Mouse (Mus musculus): ENCODE results near the gene Rsf1.

Gene Rsf1

GRCm38 (mm10) chr7:97579067-97579975 lies at the start of gene Rsf1, which contains the start of gene Aamdc:
Gene Rsf1, plus strand, starts transcription at chr7:97579889.
Gene Aamdc, minus strand, starts transcription at chr7:97579497.
- peak; percentile 98 for DNase-seq

GRCm38 (mm10) chr7:97535531-97535930 lies 44.2 kb upstream of the Rsf1 start:
- no peak for DNase-seq

- no peak for DNase-seq
Measured at GRCm38 (mm10) chr7:97536571-97536970, 43.1 kb upstream of the Rsf1 start.

GRCm38 (mm10) chr7:97546462-97546861 lies 33.2 kb upstream of the Rsf1 start:
- DNase-seq = no peak

- no peak for DNase-seq
Measured at GRCm38 (mm10) chr7:97549301-97549700, 30.4 kb upstream of the Rsf1 start.

GRCm38 (mm10) chr7:97550673-97551072 lies 29.0 kb upstream of the Rsf1 start:
- no peak for DNase-seq

GRCm38 (mm10) chr7:97563576-97563975 lies 16.1 kb upstream of the Rsf1 start:
- no peak for DNase-seq

GRCm38 (mm10) chr7:97569372-97569771 lies 10.3 kb upstream of the Rsf1 start:
- DNase-seq = no peak

- DNase-seq = peak; percentile 17 to 39
Measured at GRCm38 (mm10) chr7:97570389-97570788, 9.3 kb upstream of the Rsf1 start.

- DNase-seq = peak; percentile 42 to 62
Measured at GRCm38 (mm10) chr7:97578361-97579066, 1.2 kb upstream of the Rsf1 start.

- DNase-seq = peak; percentile 32 to 69
Measured at GRCm38 (mm10) chr7:97579976-97580842, 520 bp downstream of the Rsf1 start.

GRCm38 (mm10) chr7:97580843-97581214 lies 1.1 kb downstream of the Rsf1 start:
- DNase-seq = peak; percentile 89 to 91

GRCm38 (mm10) chr7:97588506-97588905 lies 8.8 kb downstream of the Rsf1 start:
- DNase-seq = no peak

GRCm38 (mm10) chr7:97590488-97590887 lies 10.8 kb downstream of the Rsf1 start:
- DNase-seq = no peak

- DNase-seq = no peak
Measured at GRCm38 (mm10) chr7:97591336-97591735, 11.6 kb downstream of the Rsf1 start.

- DNase-seq = no peak
Measured at GRCm38 (mm10) chr7:97592396-97592795, 12.7 kb downstream of the Rsf1 start.

GRCm38 (mm10) chr7:97593535-97593934 lies 13.8 kb downstream of the Rsf1 start:
- no peak for DNase-seq

GRCm38 (mm10) chr7:97598548-97598947 lies 18.9 kb downstream of the Rsf1 start:
- DNase-seq = no peak

GRCm38 (mm10) chr7:97621346-97621745 lies 41.7 kb downstream of the Rsf1 start:
- no peak for DNase-seq

- DNase-seq = no peak
Measured at GRCm38 (mm10) chr7:97622676-97623075, 43.0 kb downstream of the Rsf1 start.

GRCm38 (mm10) chr7:97623402-97623801 lies 43.7 kb downstream of the Rsf1 start:
- DNase-seq = no peak

GRCm38 (mm10) chr7:97629351-97629750 lies 49.7 kb downstream of the Rsf1 start:
- DNase-seq = no peak

GRCm38 (mm10) chr7:97631290-97631689 lies 51.6 kb downstream of the Rsf1 start:
- no peak for DNase-seq

Data from kidney, postnatal 25 days (tissue).